Mouse (Mus musculus): ENCODE results near the gene Chtf18. TPM values are rescaled to one million over a fixed set of nuclear protein-coding genes. Genes with fewer than 3 reads are reported as not detected.

The Chtf18 gene
- total RNA-seq, 2 experiments from 2014 or later, result 12.6 to 13.6 TPM

Small RNAs within 50 kb of the gene (microRNA-seq; reads per million reads assigned to microRNA genes)
- gene Gm25083, result 0 reads per million in 2 experiments

Other genes with a start within 250 kb of the Chtf18 start
- not detected for gene Sstr5, start 230.1 kb downstream of the Chtf18 start, total RNA-seq (2021)
- under 1 TPM; 0.45 to 0.48 TPM for gene Sox8, start 156.7 kb downstream of the Chtf18 start, total RNA-seq (2021)
- 10 to 100 TPM; 26.2 to 27.6 TPM for gene Lmf1, start 148.3 kb downstream of the Chtf18 start, total RNA-seq (2021)
- gene Gng13, start 10.2 kb downstream of the Chtf18 start, total RNA-seq (2021), result 1 to 10 TPM in 1 of 2 experiments, not detected in 1; 2.3 TPM
- gene Rpusd1, start 251 bp upstream of the Chtf18 start, total RNA-seq (2021), result 1 to 10 TPM; 5.4 to 6.6 TPM
- not detected for gene Mslnl, start 8.6 kb upstream of the Chtf18 start, total RNA-seq (2021)
- gene Msln, start 27.0 kb upstream of the Chtf18 start, total RNA-seq (2021), result 10 to 100 TPM; 38.4 to 43.3 TPM
- gene Narfl, start 46.4 kb upstream of the Chtf18 start, total RNA-seq (2021), result 10 to 100 TPM; 41.7 to 46.9 TPM
- gene Haghl, start 58.3 kb upstream of the Chtf18 start, total RNA-seq (2021), result 10 to 100 TPM; 27.8 to 29.4 TPM
- not detected for gene Ccdc78, start 59.2 kb upstream of the Chtf18 start, total RNA-seq (2021)
- gene Fam173a, start 65.5 kb upstream of the Chtf18 start, total RNA-seq (2021), result 10 to 100 TPM; 41.0 to 44.2 TPM
- gene AC134908.4, start 68.2 kb upstream of the Chtf18 start, total RNA-seq (2021), result 1 to 10 TPM in 1 of 2 experiments, under 1 TPM in 1; 0.86 to 1.2 TPM
- 10 to 100 TPM; 48.4 to 49.3 TPM for gene Metrn, start 69.7 kb upstream of the Chtf18 start, total RNA-seq (2021)
- gene Fbxl16, start 81.7 kb upstream of the Chtf18 start, total RNA-seq (2021), result 1 to 10 TPM in 1 of 2 experiments, under 1 TPM in 1; 0.93 to 1.2 TPM
- gene Wdr24, start 96.2 kb upstream of the Chtf18 start, total RNA-seq (2021), result 10 to 100 TPM in 1 of 2 experiments, 1 to 10 TPM in 1; 10.0 to 12.3 TPM
- gene Jmjd8, start 101.4 kb upstream of the Chtf18 start, total RNA-seq (2021), result 10 to 100 TPM; 34.7 to 37.4 TPM
- 100 to 1,000 TPM; 149 to 158 TPM for gene Stub1, start 106.0 kb upstream of the Chtf18 start, total RNA-seq (2021)
- gene Rhbdl1, start 109.9 kb upstream of the Chtf18 start, total RNA-seq (2021), result 1 to 10 TPM; 2.0 to 2.5 TPM
- 1 to 10 TPM; 1.8 to 2.6 TPM for gene Gm20683, start 114.3 kb upstream of the Chtf18 start, total RNA-seq (2021)
- gene Rhot2, start 117.4 kb upstream of the Chtf18 start, total RNA-seq (2021), result 10 to 100 TPM; 77.1 to 78.4 TPM
- 10 to 100 TPM; 14.4 to 15.1 TPM for gene Wdr90, start 134.1 kb upstream of the Chtf18 start, total RNA-seq (2021)
- gene Mcrip2, start 141.3 kb upstream of the Chtf18 start, total RNA-seq (2021), result 100 to 1,000 TPM; 195 to 217 TPM
- 10 to 100 TPM; 10.8 to 11.7 TPM for gene Mettl26, start 147.7 kb upstream of the Chtf18 start, total RNA-seq (2021)
- gene Wfikkn1, start 153.4 kb upstream of the Chtf18 start, total RNA-seq (2021), result 1 to 10 TPM in 1 of 2 experiments, under 1 TPM in 1; 0.70 to 1.1 TPM
- gene Rab40c, start 192.3 kb upstream of the Chtf18 start, total RNA-seq (2021), result 10 to 100 TPM; 16.1 to 16.6 TPM
- gene Pigq, start 217.5 kb upstream of the Chtf18 start, total RNA-seq (2021), result 10 to 100 TPM; 86.0 to 89.4 TPM
- gene Nhlrc4, start 217.5 kb upstream of the Chtf18 start, total RNA-seq (2021), result not detected
- gene A930017K11Rik, start 225.1 kb upstream of the Chtf18 start, total RNA-seq (2021), result not detected